Comparison of ENCODE assay signal across 12 mouse cellular contexts in genomic region chr12:72304985-72305384, GRCm38 (mm10).
A peak's percentile ranks its signal among the peaks of the same experiment; 100 is the strongest.
DNase-seq lines count a peak whose midpoint lies in the region; ATAC-seq and TF ChIP-seq lines count a peak whose summit lies in the region.
"Had no signal": no experiment of that assay in that cellular context is flagged by ENCODE, and none has a peak within 500 bp of the region (broad histone marks: within the 10 kb centered on the region; RNA-seq: fewer than 3 reads in every experiment).

No protein-coding gene starts in this region.

- WGBS in forebrain, postnatal 0 days = 25% methylated on average over 5 of the region's 5 CpGs
- 18% methylated on average over 5 of the region's 5 CpGs for WGBS in midbrain, postnatal 0 days

- no peak overlapping the region for H3K4me3 ChIP-seq in forebrain, postnatal 0 days (ENCODE audit: low read depth, low read length)
- H3K4me3 ChIP-seq in midbrain, postnatal 0 days (ENCODE audit: low read depth, low read length) = no peak overlapping the region
- H3K4me3 ChIP-seq: embryonic facial prominence, embryonic 13.5 days; intestine, embryonic 15.5 days; midbrain, embryonic 12.5 days had no signal

- no peaks in the 10 kb centered on the region for H3K27me3 ChIP-seq in forebrain, postnatal 0 days (ENCODE audit: insufficient read depth, low read length)
- no peaks in the 10 kb centered on the region for H3K27me3 ChIP-seq in midbrain, postnatal 0 days (ENCODE audit: insufficient read depth, low read length)
- H3K27me3 ChIP-seq: embryonic facial prominence, embryonic 13.5 days; intestine, embryonic 15.5 days; midbrain, embryonic 12.5 days had no signal

- no peaks in the 10 kb centered on the region for H3K9me3 ChIP-seq in forebrain, postnatal 0 days (ENCODE audit: low read length)
- H3K9me3 ChIP-seq in midbrain, postnatal 0 days (ENCODE audit: low read length) = no peaks in the 10 kb centered on the region
- H3K9me3 ChIP-seq: embryonic facial prominence, embryonic 13.5 days; intestine, embryonic 15.5 days; midbrain, embryonic 12.5 days had no signal

- H3K9ac ChIP-seq in forebrain, postnatal 0 days = no peak overlapping the region
- H3K9ac ChIP-seq in midbrain, postnatal 0 days (replicated peaks; ENCODE audit: low read length, poor library complexity, severe bottlenecking) = no peak overlapping the region
- H3K9ac ChIP-seq: embryonic facial prominence, embryonic 13.5 days; intestine, embryonic 15.5 days; liver, postnatal 0 days; midbrain, embryonic 12.5 days had no signal

- peak; percentile 53 to 73 for DNase-seq in cerebellum, adult 18-20 months
- peak; percentile 53 to 68 for DNase-seq in cerebellum, postnatal 25 days
- DNase-seq in forebrain, postnatal 0 days = peak; percentile 61
- DNase-seq in midbrain, postnatal 0 days (ENCODE audit: low spot score) = peak; percentile 83
- DNase-seq in urinary bladder, adult 2 months (ENCODE audit: low spot score) = no peak
- DNase-seq in ovary, adult 18-20 months (ENCODE audit: low spot score) = no peak
- DNase-seq in gastrocnemius, adult 18-20 months (ENCODE audit: low spot score) = no peak
- DNase-seq: liver, postnatal 0 days; right cerebral cortex, postnatal 4 days had no signal

- H3K4me2 ChIP-seq in forebrain, postnatal 0 days (ENCODE audit: low read depth) = no peak overlapping the region; the same call in 1 of the 2 replicates
- no peak overlapping the region for H3K4me2 ChIP-seq in midbrain, postnatal 0 days (ENCODE audit: low read depth, low read length, poor library complexity, severe bottlenecking)
- H3K4me2 ChIP-seq: embryonic facial prominence, embryonic 13.5 days; intestine, embryonic 15.5 days; midbrain, embryonic 12.5 days had no signal

- peak; percentile 74 for ATAC-seq in forebrain, postnatal 0 days
- peak; percentile 60; the same call in 1 of the 2 replicates for ATAC-seq in midbrain, postnatal 0 days (ENCODE audit: low FRiP score)
- ATAC-seq: intestine, embryonic 15.5 days; liver, postnatal 0 days had no signal

- no peak for TF ChIP-seq CTCF in forebrain, postnatal 0 days (IDR thresholded peaks at IDR 0.05; ENCODE audit: low read depth)
- TF ChIP-seq CTCF in midbrain, postnatal 0 days (IDR thresholded peaks at IDR 0.05) = no peak

- H3K4me1 ChIP-seq in forebrain, postnatal 0 days (ENCODE audit: insufficient read depth) = peaks cover 8% of the 10 kb centered on the region
- no peaks in the 10 kb centered on the region for H3K4me1 ChIP-seq in midbrain, postnatal 0 days (ENCODE audit: insufficient read depth, low read length)
- H3K4me1 ChIP-seq: embryonic facial prominence, embryonic 13.5 days had no signal

- H3K27ac ChIP-seq in forebrain, postnatal 0 days (ENCODE audit: low read depth, low read length) = no peak overlapping the region
- H3K27ac ChIP-seq in midbrain, postnatal 0 days (ENCODE audit: low read depth, low read length) = no peak overlapping the region
- H3K27ac ChIP-seq: embryonic facial prominence, embryonic 13.5 days; intestine, embryonic 15.5 days; midbrain, embryonic 12.5 days had no signal

- peaks cover 19% of the 10 kb centered on the region; the same call in 1 of the 2 replicates for H3K36me3 ChIP-seq in forebrain, postnatal 0 days (ENCODE audit: insufficient read depth)
- H3K36me3 ChIP-seq in midbrain, postnatal 0 days (ENCODE audit: insufficient read depth, low read length) = peaks cover 7% of the 10 kb centered on the region
- H3K36me3 ChIP-seq: embryonic facial prominence, embryonic 13.5 days; intestine, embryonic 15.5 days had no signal

Comparison
In these comparisons a context has a peak if more than half of its experiments do, and no peak if none do; other contexts are left out.
1. DNase-seq: peak in cerebellum, adult 18-20 months (2 of 2), cerebellum, postnatal 25 days (2 of 2), forebrain, postnatal 0 days (single experiment) and midbrain, postnatal 0 days (single experiment); none in urinary bladder, adult 2 months (single experiment), ovary, adult 18-20 months (single experiment) and gastrocnemius, adult 18-20 months (single experiment).